Mouse (Mus musculus) embryo, embryonic 10.5 days (tissue): ENCODE results near the gene Slmap.
"Not testable (repeated sequence)": the region's sequence is repeated elsewhere in the genome, so short reads cannot be mapped to it uniquely, and the experiment has no call there.

ENCODE experiments used
- DNase-seq: peaks from one replicate; pipeline ENCODE4 v3.0.0-alpha.2; 2015; ENCODE audit warnings: low spot score

Gene Slmap

DNA sequence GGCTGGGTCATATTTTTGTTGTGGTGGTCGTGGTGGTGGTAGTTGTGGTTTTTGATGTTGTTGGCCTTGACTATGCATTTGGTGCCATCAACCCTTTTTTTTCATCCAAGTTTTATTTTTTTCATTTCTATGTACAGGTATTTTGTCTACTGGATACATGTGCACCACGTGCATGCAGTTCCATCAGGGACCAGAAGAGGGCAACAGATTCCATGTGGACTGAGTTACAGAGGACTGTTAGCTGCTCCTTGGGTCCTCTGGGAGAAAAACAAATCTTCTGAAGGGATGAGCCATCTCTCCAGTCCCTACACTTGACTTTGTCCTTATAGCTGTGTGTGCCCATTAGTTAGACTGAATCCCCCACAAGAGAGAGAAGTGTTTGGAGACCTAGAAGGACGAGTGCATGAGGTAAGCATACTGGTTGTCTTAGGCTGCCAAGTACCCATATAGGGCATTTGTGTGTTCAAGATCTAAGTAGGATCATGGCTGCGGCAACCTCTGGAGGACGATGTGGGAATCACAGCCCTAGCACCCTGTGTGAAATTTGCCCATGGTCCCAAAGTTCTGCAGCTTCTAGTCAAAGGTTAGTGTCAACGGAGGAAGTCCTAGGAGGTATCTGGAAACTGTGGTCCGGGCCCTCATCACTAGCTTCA, 136.1 kb downstream of the Slmap start:
- no peak for DNase-seq

DNA sequence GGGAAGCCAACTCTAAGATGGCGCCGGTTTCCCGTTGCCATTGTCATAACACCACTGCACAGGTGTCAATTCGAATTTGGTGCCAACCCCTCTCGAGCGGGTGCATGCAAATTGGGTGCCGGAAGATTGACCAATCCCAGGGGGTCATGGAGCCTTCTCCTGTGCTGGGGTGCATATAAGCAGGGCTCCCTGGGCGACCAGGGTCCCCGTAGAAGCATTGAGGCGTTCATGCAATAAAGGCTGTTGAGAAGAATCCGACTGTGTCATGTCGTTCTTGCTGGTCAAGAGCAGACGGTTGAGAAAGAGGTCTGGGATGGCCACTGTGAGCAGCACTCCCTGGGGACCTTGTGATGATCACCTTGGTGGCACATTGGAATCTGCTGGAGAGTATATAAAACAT, 142.9 kb downstream of the Slmap start:
- DNase-seq = no peak

GRCm38 (mm10) chr14:26388961-26389360, 145.8 kb downstream of the Slmap start:
- DNase-seq = not testable (repeated sequence)

- DNase-seq = peak; percentile 6
Observed at GRCm38 (mm10) chr14:26386999-26387398, 147.7 kb downstream of the Slmap start.

- DNase-seq = not testable (repeated sequence)
Observed at GRCm38 (mm10) chr14:26385659-26386058, 149.1 kb downstream of the Slmap start.

- DNase-seq = peak; percentile 61
Observed at GRCm38 (mm10) chr14:26379071-26379470, 155.7 kb downstream of the Slmap start.

- peak; percentile 89 for DNase-seq
Observed at GRCm38 (mm10) chr14:26376652-26377051, 158.1 kb downstream of the Slmap start.
